Mouse (Mus musculus): ENCODE results near the gene Cd82.

The Cd82 gene

DNA sequence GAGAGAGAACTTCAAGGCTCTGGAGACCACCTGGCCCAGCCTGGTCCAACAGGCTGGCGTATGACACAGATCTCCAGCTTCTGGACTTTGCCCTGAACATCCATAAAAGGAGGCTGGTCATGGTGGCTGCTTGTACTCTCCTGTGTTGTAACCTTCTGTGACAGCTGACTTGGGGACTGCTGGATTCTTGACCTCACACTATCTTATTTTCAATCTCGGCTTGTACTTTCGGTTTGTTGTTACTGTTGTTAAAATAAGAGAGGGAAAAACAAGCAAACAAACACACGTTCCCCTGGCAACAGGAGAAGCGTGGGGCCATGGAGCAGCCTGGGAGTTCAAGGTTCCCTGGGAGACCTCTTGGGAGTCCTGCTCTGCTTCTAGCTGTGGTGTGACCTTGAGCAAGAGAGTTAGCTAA lies 17.7 kb downstream of the Cd82 start:
- DNase-seq (ENCODE audit: low spot score), result no peak

DNA sequence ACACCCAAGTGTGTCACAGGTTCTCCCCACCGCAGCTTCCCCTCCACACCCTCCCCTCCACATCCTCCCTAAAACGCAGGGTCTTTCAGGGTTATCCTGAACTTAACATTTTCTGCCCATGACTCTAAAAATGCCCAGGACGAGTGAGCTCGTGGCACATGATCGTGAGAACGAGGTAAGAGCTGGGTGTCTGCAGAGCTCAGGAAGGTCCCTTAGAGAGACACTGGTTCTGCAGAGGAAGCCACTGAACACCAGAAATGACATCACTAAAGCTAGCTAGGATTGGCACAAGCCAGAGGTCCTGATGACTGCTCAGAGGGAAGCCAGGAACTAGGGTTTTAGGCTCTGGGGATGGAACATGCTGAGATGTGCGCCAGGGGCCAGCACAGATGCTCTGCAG lies 18.7 kb downstream of the Cd82 start:
- no peak for DNase-seq (ENCODE audit: low spot score)

DNA sequence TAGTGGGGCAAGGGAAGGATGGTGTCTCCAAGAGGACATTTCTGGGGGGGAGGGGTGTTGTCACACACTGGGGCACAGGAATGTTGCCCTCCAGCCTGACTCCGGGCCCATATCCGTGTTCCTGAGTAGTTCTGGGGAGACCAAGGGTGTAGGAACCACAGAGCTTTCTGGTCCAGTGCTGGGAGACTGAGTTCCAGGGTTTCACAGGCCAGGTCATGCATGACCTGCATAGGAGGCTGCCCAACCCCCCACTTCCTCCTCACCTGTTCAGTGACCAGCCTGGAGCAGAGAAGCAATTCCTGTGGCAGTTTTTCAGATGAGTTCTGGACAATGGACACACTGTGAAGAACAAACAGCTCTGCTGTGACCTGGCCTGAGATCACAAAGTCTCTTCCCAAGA lies 19.8 kb downstream of the Cd82 start:
- no peak for DNase-seq (ENCODE audit: low spot score)

DNA sequence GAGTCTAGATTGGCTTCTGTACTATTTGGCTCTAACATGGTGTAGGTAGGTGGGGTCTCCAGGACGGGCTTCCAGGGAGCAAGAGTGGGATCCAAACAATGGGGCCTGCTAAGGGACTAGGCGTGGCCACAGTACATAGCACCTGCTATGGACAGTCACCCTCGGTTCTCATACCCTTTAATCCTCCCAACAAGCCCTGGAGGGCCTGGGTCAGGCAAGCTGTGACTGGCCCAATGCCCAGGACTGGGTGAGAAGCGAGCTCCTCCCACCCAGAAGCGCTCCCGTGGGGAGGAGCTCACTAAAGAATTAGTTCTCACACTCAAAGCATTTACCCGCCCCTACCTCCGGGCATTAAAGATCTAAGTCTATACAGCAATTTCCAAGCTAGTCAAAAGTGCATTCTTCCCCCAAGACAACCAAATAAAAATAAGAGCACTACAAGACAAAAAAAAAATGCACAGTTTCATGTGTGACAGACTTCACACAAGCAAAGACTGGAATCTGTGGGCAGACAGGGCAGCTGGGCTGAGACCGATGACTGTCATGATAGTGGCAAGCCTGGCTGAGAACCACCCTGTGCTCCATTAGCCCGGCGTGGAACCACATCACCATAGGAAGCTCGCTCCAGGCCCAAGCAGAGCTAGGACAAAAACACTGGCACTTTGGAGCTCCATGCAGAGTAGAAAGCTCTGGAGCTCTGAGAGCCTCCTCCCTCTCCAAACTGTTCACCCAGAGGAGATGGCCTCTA lies 23.0 kb downstream of the Cd82 start:
- DNase-seq (ENCODE audit: low spot score), result no peak

DNA sequence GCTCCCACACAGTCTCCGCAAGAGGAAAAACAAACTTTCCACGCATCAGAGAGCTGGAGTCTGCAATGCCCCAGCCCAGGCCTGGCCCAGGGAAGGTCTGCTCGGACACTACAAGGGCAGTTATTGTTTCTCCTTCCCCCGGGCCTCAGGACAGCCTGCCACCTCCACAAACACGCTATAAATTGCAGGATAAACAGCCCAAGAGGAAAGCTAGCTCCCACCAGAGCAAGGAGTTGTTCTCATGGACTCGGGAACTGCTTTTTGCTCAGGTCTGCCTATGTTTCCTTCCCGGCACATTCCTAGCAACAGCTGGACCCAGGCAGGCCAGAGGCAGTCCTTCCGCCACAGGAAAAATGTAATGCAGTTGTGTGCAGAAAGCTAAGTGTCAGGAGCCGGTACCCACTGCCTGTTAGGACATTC lies 23.6 kb downstream of the Cd82 start:
- no peak for DNase-seq (ENCODE audit: low spot score)

DNA sequence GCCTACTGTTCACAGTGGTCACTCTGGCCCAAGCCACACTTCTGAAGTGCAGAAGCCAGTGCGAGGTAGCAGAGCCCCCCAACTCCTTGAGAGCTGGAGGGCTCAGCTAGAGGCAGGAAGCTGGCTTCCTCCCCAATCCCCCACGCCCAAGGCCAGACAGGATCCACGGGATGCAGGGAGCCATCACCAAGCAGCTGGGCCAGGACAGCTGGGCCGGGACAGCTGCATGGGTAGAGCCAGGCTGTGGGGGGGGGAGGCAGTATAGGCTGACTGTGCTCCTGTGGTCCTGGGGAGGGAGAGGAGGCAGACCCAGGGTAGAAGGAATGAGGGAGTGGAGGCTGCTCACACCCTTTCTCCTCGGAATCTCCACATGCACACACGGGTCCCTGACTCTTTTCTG lies 24.6 kb downstream of the Cd82 start:
- DNase-seq (ENCODE audit: low spot score), result no peak

DNA sequence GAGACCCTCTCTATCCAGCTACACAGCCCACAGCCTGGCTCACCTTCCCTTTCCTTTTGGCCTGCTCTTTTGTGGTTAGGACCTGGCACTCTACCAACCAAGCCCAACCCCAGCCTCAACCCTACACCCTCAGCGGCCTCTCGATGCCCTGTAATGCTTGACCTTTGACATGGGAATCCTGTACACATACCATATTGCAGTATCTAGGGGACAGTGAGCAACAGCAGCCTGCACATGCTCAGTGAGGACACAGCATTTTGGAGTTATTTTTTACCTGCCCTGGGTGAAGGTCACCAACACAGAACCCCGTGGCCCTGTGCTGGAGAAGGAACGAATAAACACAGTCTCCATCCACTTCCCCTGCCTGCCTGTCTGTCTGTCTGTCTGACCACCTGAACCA lies 27.4 kb downstream of the Cd82 start:
- no peak for DNase-seq (ENCODE audit: low spot score)

DNA sequence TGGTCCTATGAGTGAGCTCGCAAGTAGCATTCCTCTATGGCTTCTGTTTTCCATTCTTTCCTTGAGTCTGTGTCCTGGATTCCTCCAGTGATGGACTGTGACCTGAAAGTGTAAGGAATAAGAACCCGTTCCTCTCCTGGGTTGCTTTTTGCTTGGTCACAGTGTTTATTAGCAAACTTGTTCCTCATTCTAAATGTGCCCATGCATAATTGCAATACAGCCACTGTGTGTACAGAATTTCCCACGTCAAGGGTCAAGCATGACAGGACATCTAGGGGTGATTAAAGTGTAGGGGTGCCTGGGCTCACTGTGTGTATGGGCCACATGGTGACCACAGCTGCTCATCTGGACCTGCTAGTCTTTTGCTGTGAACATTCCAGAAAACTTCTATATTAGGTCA lies 28.0 kb downstream of the Cd82 start:
- no peak for DNase-seq (ENCODE audit: low spot score)

DNA sequence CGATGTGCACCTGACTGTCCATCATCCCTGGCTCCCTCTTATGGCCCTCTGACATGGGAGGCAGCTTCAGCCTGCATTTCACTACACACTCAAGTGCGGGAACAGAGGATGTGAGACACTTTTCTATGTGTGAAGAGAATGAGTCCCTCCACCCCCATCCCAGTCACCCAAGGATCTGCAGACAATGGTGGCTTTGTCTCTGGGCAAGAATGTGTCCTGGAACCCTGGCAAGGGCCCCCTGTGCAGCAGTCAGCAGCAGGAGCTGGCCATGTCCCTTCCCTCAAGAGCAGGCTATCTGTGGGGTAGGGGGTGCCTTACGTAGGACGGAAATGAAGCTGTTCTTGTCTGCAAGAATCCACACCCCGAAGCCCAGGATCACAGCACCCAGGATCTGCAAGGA lies 29.4 kb downstream of the Cd82 start:
- DNase-seq (ENCODE audit: low spot score), result no peak

DNA sequence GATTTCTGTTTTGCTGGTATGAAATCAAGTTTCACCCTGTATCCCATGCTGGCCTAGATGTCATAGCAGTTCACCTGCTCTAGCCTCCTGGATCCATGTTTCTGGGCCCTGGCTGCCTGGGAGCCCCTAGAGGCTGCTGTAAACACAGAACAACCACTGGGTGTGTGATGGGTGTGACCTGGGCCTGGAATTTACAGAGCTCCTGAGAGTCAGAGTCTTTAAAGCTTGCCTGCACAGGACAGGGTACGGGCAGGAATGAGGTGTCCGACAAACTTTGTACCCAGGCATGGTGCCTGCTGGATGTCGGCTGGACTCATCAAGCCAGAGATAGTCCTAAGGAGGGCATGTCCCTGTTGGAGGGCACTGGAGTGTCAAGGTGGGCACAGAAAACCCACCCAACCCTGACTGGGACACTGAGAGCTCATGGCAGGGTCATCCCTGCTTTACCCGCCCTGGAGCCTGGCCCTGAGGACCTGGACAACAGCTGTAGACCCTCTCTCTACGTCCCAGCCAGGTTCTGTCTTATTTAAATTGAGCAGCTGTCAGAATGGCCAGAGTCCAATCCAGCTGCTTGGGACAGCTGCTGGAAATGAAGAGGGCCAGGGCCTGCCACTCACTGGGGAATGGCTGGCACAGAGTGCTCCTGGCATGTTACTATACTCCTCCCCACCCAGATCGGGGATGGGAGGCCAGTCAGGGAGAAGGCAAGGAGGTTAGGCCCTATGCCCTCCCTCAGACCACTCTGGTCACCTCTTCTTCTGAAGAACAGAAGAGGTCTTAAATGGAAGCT lies 30.1 kb downstream of the Cd82 start:
- DNase-seq (ENCODE audit: low spot score), result no peak

DNA sequence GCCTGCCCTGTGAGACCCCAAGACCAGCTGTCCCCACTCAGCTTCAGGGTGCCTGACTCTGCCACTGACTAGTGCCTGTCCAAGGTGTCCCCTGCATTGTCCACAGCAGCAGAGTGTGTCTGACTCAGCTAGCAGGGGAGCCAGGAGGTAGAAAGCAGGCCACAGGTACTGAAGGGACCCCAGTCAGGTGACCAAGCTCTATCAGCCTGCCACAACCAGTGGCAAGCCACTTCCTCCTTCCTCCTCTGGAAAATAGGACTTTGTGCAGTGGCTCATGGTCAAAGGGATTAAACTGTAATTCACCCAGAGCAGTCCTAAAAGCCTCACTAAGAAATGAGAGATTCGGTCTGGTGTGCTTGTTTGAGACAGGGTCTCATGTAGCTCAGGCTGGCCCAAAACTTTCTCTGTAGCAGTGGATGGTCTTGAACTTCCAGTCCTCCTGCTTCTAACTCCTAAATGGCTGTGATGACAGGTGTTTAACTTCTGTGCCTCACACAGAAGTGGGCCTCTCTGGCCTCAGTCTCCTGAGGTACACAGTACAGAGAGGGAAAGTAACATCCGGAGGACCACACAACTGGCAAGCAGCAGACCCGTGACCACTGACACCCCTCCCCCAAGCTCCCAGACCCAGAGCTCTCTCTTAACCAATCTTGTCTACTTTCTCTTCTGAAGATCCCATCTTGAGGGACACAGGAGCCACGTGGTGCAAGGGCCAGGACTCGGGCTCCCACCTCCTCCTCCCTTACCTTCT lies 31.2 kb downstream of the Cd82 start:
- no peak for DNase-seq (ENCODE audit: low spot score)

DNA sequence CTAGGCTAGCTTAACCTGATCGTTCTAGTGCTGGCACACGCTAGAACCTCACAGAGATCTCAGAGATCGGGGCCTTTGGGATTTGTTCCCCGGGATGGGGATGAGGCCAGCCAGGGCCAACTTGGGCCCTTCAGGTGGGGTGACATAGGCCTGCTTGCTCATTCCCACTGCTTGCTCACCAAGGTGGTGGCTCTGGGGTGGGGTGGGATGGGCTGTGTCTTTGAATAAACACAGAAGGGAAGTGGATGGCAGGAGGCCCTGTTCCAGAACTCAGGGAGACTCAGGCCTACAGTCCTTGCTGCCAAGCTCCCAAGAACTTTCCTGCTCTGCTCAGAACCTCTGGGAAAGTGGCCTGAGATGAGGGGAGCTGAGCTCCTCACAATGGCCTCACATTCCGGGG lies 31.9 kb downstream of the Cd82 start:
- no peak for DNase-seq (ENCODE audit: low spot score)

DNA sequence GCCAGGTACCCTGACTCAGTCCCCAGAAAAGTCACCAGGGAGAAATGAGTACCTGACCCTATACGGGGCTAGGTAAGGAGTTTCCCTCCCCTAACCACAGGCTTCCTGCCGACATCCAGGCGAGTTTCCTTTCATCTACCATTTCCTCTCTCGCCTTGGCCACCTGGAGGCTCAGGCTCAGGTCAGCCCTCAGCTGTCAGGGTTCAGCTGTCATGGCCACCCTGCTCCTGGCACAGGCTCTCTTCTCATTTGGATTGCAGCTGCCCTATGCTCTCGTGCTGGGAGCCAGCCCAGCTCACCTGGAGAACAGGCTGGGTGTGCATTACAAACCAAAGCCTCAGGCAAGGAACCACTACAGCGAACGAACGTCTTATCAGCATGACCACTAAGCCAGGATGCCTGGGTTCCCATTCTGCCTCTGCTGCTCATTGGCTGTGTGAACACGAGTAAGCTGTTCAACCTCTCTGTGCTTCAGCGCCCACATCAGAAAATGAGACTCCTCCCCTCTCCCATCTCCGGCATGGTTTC lies 34.9 kb downstream of the Cd82 start:
- DNase-seq (ENCODE audit: low spot score), result peak; percentile 69

DNA sequence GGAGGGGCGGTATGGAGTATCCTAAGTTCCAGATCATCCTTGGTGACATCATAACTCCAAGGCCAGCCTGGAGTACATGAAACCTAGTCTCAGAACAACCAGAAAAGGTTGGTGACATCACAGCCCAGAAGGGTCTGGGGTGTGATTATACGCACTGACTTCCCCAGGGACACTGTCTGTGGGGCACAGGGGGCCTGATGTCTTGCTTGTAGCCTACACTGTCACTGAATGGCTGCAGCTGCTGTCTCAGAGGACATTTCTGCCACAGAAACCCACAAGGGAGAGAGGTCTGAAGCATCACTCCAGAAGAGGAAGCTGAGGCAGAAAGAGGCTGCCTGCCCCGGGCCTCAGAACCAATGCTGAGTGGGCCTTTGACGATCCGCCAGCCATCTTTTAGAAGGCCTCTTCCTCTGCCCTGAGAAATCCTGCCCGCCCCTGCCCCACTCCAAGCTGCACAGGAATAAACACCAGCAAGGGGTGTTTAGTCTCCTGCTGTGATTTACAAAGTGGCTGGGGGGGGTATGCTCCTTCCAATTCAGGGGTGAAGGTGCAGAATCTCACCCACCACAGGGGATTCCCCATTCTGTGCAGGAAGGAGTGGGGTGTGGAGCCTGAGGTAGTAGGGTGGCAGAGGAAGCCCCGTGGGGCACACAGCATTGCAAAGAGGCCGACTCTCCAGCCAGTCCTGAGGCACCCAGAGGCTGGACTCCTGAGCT lies 35.8 kb downstream of the Cd82 start:
- DNase-seq (ENCODE audit: low spot score), result peak; percentile 72

DNA sequence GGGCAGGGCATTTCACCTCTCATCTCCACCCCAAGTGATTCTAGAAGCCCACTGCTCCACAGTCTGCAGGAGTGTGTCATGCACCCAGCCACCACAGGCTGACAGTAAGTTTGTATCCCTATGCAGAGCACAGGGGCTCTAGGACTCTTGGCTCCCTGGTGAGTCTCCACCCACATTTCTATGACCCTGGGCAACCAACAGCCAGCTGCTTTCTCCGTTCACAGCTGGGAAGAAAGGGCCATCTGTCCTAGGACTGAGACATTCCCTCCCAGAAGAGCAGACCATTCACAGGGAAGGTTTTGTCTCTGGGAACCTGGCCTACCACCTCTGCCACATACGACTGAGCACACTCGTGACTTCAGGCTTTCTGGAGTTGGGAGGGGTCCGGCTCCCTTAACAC lies 37.1 kb downstream of the Cd82 start:
- no peak for DNase-seq (ENCODE audit: low spot score)

DNA sequence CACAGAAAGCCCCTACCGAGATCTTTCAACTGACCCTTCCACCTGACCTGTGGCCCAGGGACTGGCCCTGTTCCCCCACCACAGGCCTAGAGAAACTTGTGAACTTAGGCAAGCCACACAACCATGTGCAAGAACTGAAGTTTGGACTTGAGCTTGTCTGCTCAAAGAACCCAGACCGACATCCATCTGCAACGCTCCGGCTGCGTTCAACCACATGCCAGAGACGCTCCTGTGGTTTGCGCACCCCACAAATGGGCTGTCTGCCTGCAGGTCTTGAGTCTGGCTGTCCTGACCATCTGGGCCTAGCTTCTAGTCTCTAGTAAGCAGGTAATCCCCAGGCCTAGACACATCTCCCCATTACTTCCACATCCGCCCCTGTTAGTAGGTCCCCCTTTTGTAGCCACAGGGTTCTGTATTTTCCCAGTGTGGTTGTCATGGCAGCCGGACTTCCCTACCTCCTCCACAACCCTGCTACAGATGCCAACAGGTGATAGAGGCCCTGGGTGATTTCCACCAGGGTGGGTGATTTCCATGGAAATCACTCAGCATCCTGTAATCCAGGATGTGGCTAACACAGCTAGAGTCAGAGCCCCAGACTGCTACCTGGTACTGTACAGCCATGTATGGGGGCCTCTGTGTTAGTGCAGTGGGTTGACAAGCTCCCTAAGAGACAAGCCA lies 38.5 kb downstream of the Cd82 start:
- peak; percentile 82 for DNase-seq (ENCODE audit: low spot score)

DNA sequence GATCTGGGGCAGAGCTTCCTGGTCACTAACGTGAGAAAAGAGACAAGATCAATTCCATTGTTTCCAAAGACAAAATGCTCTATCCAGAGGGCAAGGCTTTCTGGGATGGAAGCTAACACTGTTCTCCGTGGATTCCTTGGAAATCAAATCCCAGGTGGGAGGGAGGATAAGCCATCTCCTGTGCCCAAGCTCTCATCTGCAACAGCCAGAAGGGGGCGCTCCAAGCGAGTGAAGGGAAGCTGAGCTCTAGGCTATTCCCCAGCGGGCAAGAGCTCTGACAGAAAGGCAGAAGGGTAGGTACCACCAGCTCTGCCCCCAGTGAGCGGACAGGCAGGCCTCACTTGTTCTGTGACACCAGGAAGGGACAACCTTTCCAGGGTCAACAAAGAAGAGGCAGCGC lies 41.6 kb downstream of the Cd82 start:
- peak; percentile 59 for DNase-seq (ENCODE audit: low spot score)

DNA sequence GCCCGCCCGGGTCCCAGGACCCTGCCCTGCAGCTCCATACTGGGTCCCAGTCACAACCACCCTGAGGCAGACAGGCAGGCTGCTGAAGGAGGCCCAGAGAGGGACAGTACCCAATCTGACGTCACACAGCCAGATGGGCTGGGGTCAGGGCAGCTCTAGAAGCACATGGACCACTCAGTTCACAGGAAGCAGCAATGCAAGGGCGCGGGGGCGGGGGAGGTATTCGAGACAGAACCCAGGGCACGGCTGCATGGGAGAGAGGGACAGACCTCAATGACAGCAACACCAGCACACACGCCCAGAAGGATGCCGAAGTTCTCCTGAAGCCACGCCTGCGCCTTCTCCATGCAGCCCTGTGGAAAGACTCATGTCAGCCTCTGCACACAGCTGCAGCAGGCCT lies 43.0 kb downstream of the Cd82 start:
- no peak for DNase-seq (ENCODE audit: low spot score)

DNA sequence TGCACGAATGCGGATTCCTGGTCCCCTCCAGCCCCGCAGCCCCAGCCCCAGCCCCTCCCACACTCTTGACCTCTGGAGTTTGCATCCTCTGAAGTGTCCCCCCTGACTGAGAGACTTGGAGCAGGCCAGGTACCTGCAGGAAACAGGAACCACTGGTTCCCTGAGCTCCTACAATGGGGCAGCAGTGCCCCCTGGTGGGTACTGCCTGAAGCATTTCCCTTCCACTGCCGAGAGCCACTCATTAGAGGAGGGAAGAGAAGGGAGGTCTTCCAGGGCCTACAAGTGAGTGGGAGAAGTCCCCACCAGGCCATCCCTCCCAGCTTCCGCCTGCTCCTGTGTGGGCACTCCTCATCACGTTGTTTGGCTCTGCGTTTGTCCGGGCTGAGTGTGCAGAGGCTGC lies 44.5 kb downstream of the Cd82 start:
- DNase-seq (ENCODE audit: low spot score), result peak; percentile 52

DNA sequence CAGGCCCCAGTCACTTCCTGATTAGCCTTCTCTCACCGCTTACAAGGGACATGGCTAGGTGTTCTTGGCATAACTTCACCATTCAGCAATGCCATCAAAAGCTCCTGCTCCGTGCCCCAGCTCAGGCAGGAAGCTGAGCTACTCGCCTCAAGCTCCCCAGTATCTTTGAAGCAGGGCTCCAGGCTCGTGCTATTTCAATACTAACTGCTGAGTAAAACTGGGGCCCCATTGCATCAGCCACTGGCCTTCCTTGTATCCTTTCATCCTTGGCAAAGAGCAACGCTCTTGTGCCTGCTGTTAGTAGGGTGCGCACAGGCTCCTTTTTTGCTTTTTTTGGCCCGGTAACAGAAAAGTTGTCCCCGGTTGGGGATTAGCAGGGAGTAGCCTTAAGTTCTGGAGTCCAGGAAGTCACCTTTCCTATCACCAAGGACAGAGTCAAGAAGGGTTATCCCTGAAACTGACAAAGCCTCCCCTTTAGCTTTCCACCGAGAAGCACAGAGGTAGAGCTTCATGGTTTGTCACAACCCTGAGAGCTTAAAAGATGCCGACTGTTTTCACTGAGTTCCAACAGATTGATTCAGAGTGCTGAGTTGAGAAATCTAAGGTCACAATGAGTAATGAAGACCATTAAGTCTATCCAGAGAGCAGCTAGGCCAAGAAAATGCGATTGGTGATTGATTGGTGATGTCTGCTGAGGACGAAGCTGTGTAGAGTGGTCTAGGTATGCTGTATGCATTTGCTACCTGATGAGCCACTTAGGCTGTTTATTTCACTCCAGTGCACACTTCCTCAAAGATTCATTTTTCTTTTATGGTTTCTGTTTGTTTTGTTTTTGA lies 45.8 kb downstream of the Cd82 start:
- peak; percentile 19 for DNase-seq (ENCODE audit: low spot score)

DNA sequence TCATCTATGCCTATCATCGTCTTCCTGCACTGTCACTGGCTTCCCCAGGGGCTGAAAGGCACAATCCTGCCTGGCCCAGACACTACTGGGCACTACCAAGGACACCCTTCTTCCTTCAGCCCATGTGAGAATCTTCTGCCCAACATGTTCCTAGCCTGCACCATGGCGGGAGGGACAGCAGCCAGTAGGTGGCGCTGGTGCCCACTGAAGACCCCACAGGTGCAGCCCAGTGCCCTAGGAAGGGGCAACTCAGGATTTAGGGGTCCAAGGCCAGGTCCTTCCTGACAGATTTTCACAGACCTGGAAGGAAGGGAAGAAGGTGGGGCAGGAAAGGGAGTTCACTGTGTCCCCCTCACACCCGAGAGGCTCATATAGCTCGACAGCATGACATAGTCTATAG lies 47.7 kb downstream of the Cd82 start:
- DNase-seq (ENCODE audit: low spot score), result peak; percentile 43
